Mouse (Mus musculus): ENCODE results near the gene Galnt9. TPM values are rescaled to one million over a fixed set of nuclear protein-coding genes. Genes with fewer than 3 reads are reported as not detected.

Galnt9 gene
- polyA plus RNA-seq, 1 experiment from 2014 or later: 0.11 TPM

DNA sequence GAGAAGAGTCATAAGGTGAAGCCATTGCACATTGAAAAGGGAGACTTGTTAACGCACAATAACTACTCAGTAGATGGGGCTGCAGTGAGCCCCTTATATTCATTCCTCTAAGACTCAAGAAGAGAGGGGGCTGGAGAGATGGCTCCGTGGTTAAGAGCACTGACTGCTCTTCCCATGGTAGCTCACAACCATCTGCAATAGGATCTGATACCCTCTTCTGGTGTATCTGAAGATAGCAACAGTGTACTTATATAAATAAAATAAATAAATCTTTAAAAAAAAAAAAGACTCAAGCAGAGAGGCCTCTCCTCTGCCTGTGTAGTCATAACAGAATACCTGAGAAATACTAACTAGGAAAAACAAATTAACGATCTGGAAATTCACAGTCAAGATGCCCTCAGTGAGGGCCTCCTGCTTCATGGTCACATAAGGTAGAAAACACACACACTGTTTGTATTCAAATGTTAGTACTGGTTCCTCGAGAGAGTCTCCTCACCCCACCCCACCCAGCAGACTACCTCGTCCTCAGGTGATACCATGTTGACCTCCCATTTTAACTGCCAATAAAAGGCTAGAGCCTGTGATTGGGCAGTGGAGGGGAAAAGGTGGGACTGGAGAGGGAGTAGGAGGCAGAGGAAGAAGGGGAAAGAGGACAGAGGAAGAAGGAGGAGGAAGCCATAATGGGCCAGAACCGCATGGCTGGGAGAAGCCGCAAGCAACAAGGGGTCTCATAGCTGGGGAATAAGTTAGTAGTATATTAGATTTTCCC, 94.3 kb downstream of the Galnt9 start:
- no peaks in the 10 kb centered on the region for H3K4me1 ChIP-seq (ENCODE audit: insufficient read depth)
- TF ChIP-seq CTCF (IDR thresholded peaks at IDR 0.05; ENCODE audit: low read depth): no peak
- no peak for TF ChIP-seq EP300 (IDR thresholded peaks at IDR 0.05; ENCODE audit: low read depth)
- 72% methylated on average over 7 of the region's 7 CpGs for WGBS (ENCODE audit: insufficient replicate concordance)
- no peak overlapping the region for H3K9ac ChIP-seq (replicated peaks)
- no peak overlapping the region for H3K27ac ChIP-seq (ENCODE audit: low read depth)
- no peak overlapping the region for H3K4me2 ChIP-seq (ENCODE audit: low read depth, low read length)
- ATAC-seq: no peak
- DNase-seq: no peak
- no peaks in the 10 kb centered on the region for H3K27me3 ChIP-seq (ENCODE audit: insufficient read depth, low read length)
- H3K9me3 ChIP-seq (ENCODE audit: low read length): no peaks in the 10 kb centered on the region
- H3K36me3 ChIP-seq (replicated peaks; ENCODE audit: insufficient read depth, low read length): no peaks in the 10 kb centered on the region
- H3K4me3 ChIP-seq (ENCODE audit: low read depth, low read length): no peak overlapping the region

DNA sequence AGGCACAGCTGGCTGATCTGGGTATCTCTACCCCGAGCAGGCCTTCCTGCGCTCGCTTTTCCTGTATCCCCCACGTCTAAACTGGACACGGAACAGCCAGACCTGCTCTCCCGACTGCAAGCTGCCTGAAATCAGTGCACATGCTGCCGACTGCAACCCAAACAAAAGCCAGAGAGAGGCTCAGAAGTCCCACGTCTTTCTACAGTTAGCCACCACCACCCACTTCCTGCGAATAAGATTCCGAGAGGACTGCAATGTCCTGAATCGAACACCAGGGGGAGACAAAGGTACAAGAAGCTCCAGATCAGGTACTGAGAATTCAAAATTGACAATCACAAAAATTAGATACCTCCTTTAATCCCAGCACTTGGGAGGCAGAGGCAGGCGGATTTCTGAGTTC, 95.3 kb downstream of the Galnt9 start:
- TF ChIP-seq CTCF (IDR thresholded peaks at IDR 0.05; ENCODE audit: low read depth) (peak; percentile 85), EP300 (IDR thresholded peaks at IDR 0.05; ENCODE audit: low read depth) (no peak)
- 20% methylated on average over 12 of the region's 12 CpGs for WGBS (ENCODE audit: insufficient replicate concordance)
- no peaks in the 10 kb centered on the region for H3K27me3 ChIP-seq (ENCODE audit: insufficient read depth, low read length)
- no peaks in the 10 kb centered on the region for H3K9me3 ChIP-seq (ENCODE audit: low read length)
- 0 out of 2 replicates have a peak, but pooled peaks have one; percentile 31 for ATAC-seq
- no peaks in the 10 kb centered on the region for H3K36me3 ChIP-seq (replicated peaks; ENCODE audit: insufficient read depth, low read length)
- H3K4me3 ChIP-seq (ENCODE audit: low read depth, low read length): no peak overlapping the region
- H3K4me1 ChIP-seq (ENCODE audit: insufficient read depth): no peaks in the 10 kb centered on the region
- no peak overlapping the region for H3K9ac ChIP-seq (replicated peaks)
- peak; percentile 73 for DNase-seq
- no peak overlapping the region for H3K27ac ChIP-seq (ENCODE audit: low read depth)
- H3K4me2 ChIP-seq (ENCODE audit: low read depth, low read length): peak overlapping the region; percentile 42; the same call in 1 of the 2 replicates

DNA sequence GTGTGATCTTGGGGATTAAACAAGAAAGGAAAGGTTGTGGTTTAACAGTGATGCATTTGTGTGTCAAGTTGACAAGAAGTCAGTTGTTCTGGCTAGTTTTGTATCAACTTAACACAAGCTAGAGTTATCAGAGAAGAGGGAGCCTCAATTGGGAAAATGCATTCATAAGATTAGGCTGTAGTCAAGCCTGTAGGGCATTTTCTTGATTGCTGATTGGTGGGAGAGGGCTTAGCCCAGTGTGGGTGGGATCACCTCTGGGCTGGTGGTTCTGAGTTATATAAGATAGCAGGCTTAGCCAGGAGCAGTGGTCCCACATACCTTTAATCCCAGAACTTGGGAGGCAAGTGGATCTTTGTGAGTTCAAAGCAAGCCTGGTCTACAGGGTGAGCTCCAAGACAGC, 102.2 kb downstream of the Galnt9 start:
- Histone ChIP-seq H3K4me1 (ENCODE audit: insufficient read depth) (no peaks in the 10 kb centered on the region), H3K9ac (replicated peaks) (no peak overlapping the region), H3K4me3 (ENCODE audit: low read depth, low read length) (no peak overlapping the region), H3K27me3 (ENCODE audit: insufficient read depth, low read length) (no peaks in the 10 kb centered on the region), H3K4me2 (ENCODE audit: low read depth, low read length) (no peak overlapping the region), H3K36me3 (replicated peaks; ENCODE audit: insufficient read depth, low read length) (peaks cover 47% of the 10 kb centered on the region), H3K27ac (ENCODE audit: low read depth) (no peak overlapping the region), H3K9me3 (ENCODE audit: low read length) (no peaks in the 10 kb centered on the region)
- no peak for ATAC-seq
- TF ChIP-seq CTCF (IDR thresholded peaks at IDR 0.05; ENCODE audit: low read depth) (no peak), EP300 (IDR thresholded peaks at IDR 0.05; ENCODE audit: low read depth) (0 out of 2 replicates have a peak, but pooled peaks have one; percentile 23)
- no peak for DNase-seq

DNA sequence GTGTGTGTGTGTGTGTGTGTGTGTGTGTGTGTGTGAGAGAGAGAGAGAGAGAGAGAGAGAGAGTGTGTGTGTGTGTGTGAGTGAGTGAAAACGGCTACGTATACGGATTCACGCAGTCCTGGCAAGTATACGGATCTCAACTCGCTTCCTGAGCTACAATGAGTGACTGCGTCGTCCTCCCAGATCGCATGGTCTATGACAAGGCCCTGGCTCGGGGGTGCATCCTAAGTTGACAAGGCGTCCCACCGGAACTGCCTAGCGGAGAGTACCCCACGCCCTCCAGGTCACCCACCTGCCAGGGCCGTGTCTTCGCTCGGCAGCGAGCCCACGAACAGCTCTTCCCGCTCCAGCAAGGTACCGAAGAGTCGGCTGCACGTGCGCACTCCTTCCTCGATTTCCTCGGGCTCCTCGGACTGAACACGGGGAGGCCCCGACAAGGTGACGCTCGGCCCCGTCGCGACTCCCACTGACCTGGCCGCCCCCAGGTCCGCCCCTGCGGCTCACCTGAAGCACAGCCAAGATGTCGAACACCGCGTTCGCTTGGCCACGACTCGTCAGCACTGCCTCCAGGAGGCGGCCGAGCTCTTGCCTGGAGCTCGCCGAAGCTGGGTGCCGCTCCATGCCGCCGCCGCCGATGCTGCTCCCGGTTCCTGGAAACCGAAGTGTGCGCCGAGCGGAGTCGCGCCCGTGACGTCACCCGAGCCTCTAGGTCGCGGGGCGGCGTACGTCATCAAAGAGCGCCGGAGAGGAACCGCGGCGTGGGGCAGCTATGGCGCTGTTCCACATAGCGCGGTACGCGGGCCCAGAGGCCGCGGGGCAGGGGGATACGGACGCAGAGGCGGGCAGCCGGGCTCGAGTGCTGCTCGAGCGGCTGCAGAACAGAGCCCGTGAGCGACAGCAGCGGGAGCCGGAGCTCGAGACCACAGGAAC, 108.8 kb downstream of the Galnt9 start, which contains the start of the genes Noc4l and Ddx51:
TSS of gene Noc4l (minus strand) at position 699 of the 930 bp plus-strand sequence.
TSS of gene Ddx51 (plus strand) at position 733 of the 930 bp plus-strand sequence.
- WGBS (ENCODE audit: insufficient replicate concordance): under 1% methylated on average over 88 of the region's 91 CpGs
- Histone ChIP-seq H3K4me1 (ENCODE audit: insufficient read depth) (peaks cover 5% of the 10 kb centered on the region; the same call in 1 of the 2 replicates), H3K9ac (replicated peaks) (peak within 1 kb of the TSS; percentile 93), H3K27me3 (ENCODE audit: insufficient read depth, low read length) (no peaks in the 10 kb centered on the region), H3K4me3 (ENCODE audit: low read depth, low read length) (peak within 1 kb of the TSS; percentile 78), H3K4me2 (ENCODE audit: low read depth, low read length) (peak within 1 kb of the TSS; percentile 95), H3K36me3 (replicated peaks; ENCODE audit: insufficient read depth, low read length) (peaks cover 67% of the 10 kb centered on the region), H3K27ac (ENCODE audit: low read depth) (peak within 1 kb of the TSS; percentile 37), H3K9me3 (ENCODE audit: low read length) (no peaks in the 10 kb centered on the region)
- ATAC-seq: peak; percentile 93
- TF ChIP-seq CTCF (IDR thresholded peaks at IDR 0.05; ENCODE audit: low read depth) (peak; percentile 38), EP300 (IDR thresholded peaks at IDR 0.05; ENCODE audit: low read depth) (no peak)
- DNase-seq: peak; percentile 98

DNA sequence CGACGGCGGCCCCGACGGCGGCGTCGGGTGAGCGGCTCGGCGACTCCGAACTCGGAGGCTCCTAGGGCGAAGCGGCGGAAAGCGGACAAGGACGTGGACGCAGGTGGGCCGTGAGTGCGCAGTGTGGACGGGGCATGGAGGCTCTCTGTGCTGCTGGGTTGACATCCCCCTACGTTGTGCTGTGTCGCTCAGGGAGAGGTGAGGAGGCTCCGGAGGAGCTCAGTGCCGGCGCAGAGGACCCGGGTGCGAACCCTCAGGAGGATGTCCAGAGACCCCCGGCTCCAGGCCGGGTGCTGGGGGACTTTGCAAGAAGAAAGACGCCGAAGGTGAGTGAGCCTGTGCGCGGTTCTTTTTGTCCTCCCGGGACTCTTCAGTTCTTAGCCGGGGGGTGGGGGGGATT, 109.5 kb downstream of the Galnt9 start:
- no peaks in the 10 kb centered on the region for H3K9me3 ChIP-seq (ENCODE audit: low read length)
- H3K4me3 ChIP-seq (ENCODE audit: low read depth, low read length): peak overlapping the region; percentile 78
- H3K4me1 ChIP-seq (ENCODE audit: insufficient read depth): peaks cover 5% of the 10 kb centered on the region; the same call in 1 of the 2 replicates
- 1% methylated on average over 37 of the region's 37 CpGs for WGBS (ENCODE audit: insufficient replicate concordance)
- H3K27me3 ChIP-seq (ENCODE audit: insufficient read depth, low read length): no peaks in the 10 kb centered on the region
- DNase-seq (no peak), ATAC-seq (peak; percentile 52)
- peak overlapping the region; percentile 95 for H3K4me2 ChIP-seq (ENCODE audit: low read depth, low read length)
- TF ChIP-seq CTCF (IDR thresholded peaks at IDR 0.05; ENCODE audit: low read depth) (no peak), EP300 (IDR thresholded peaks at IDR 0.05; ENCODE audit: low read depth) (no peak)
- H3K9ac ChIP-seq (replicated peaks): peak overlapping the region; percentile 93
- H3K36me3 ChIP-seq (replicated peaks; ENCODE audit: insufficient read depth, low read length): peaks cover 67% of the 10 kb centered on the region
- H3K27ac ChIP-seq (ENCODE audit: low read depth): peak overlapping the region; percentile 37

DNA sequence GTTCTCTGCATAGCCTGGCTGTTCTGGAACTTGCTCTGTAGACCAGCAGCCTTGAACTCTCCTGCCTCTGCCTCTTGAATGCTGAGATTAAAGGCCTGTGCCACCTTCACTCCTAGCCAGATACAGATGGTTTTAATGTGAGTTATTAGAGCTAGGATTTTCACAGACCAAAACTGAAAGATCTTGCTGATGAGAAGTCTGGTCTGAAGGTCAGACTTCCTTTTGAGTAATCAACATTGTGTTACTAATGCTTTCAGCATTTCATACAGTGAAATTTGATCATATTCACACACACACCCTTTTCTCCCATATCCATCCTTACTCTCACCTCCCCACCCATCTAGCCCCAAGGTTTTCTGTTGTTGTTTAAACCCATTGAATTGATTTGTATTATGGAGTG, 115.5 kb downstream of the Galnt9 start:
- H3K4me2 ChIP-seq (ENCODE audit: low read depth, low read length): no peak overlapping the region
- TF ChIP-seq EP300 (IDR thresholded peaks at IDR 0.05; ENCODE audit: low read depth): no peak
- no peak for TF ChIP-seq CTCF (IDR thresholded peaks at IDR 0.05; ENCODE audit: low read depth)
- H3K27ac ChIP-seq (ENCODE audit: low read depth): no peak overlapping the region
- no peaks in the 10 kb centered on the region for H3K27me3 ChIP-seq (ENCODE audit: insufficient read depth, low read length)
- no peaks in the 10 kb centered on the region for H3K9me3 ChIP-seq (ENCODE audit: low read length)
- H3K4me3 ChIP-seq (ENCODE audit: low read depth, low read length): no peak overlapping the region
- ATAC-seq (no peak), DNase-seq (no peak)
- peaks cover 68% of the 10 kb centered on the region for H3K36me3 ChIP-seq (replicated peaks; ENCODE audit: insufficient read depth, low read length)
- no peak overlapping the region for H3K9ac ChIP-seq (replicated peaks)
- H3K4me1 ChIP-seq (ENCODE audit: insufficient read depth): no peaks in the 10 kb centered on the region
